Mouse (Mus musculus) urinary bladder, postnatal 25 days (tissue): ENCODE measurements around the gene Gm6525.
A peak's percentile ranks its signal among the peaks of the same experiment; 100 is the strongest.

Experiments used
- DNase-seq: peaks from one replicate; pipeline ENCODE4 v3.0.0; 2022; ENCODE audit warnings: low spot score

The Gm6525 gene

DNA sequence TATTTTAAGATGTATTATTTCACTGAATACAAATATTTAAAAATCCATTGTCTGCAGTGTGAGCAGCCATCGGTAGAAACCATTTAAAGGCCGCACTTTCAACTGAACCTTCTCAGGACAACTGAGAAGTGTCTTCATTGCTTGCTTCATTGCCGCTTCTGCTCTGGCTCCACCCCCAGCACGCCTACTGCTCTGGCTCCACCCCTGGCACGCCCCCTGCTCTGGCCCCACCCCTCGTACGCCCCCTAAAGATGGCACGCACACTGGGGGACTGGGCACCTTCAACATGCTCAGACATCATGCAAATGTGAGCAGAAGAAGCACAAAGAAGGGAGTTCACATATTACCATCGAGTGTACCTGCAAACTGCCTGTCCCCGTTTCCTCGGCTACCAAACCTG lies 1.5 kb upstream of the Gm6525 start:
- no peak for DNase-seq

DNA sequence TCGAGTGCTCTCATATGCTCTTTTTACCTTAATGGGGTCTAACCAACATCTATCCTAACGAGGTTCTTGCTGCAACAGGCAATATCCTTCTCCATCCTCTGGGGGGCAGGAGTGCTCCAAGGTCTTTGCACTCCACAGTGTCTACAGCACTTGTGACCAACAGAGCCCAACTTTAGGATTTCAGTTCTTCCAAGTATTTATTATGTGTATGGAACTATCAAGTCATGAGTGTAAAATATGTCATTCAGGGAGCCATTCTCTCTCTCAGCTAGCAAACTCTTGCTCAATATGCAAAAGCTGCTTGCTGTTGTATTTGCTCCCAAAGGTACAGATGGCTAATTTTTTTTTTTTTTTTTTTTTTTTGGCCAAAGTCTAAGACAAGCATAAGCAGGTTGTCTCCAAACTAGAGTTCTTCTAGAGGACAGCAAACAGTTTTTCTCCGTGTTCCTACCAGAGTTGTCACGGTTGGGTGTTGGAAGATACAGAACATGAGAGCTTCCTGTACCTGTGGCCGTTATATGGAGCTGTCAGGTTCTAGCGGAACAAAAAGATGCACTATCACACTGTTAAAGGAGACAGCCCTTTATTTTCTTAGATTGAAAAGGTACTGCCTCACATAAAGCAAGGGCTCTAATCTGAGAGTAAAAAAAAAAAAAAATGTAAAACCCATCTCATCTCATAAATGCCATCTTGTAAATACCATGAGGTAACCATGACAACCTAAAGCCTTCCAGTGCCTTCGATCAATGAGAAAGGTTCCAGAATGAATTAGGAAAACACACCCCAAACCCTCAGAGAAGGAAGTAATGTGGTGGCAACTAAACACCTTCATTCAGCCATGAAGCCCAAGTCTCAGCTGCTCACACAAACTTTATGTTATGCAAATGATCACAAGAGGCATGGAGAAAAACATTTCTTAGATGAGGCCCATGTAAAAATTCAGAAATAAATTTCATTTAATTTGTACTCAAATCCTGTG lies 1.7 kb downstream of the Gm6525 start:
- peak; percentile 72 for DNase-seq

GRCm38 (mm10) chr3:84177834-84178233 lies 3.9 kb downstream of the Gm6525 start:
- no peak for DNase-seq

- no peak for DNase-seq
Observed at GRCm38 (mm10) chr3:84180304-84180703, 6.4 kb downstream of the Gm6525 start.

GRCm38 (mm10) chr3:84181102-84181501 lies 7.2 kb downstream of the Gm6525 start:
- no peak for DNase-seq

DNA sequence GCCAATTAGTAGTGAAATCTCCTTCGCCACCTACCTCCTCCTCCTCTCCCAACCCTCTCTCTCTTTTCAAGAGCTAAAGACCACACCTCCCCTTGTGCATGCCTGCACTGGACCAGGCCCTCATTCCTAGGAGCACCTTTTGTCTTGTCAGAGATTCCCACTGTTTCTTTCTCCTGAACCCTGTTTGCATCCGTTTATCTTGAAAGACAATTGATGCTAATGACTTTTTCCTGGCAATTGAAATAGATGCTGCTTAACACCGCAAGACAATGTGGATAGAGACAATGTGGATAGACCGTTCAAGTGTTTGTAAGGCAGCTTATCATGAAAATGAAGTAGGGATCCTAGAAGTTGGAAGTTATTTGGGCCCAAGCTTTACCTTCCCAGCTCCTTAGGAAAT lies 7.8 kb downstream of the Gm6525 start:
- no peak for DNase-seq

GRCm38 (mm10) chr3:84189629-84190173 lies 15.8 kb downstream of the Gm6525 start:
- no peak for DNase-seq

GRCm38 (mm10) chr3:84190513-84191061 lies 16.7 kb downstream of the Gm6525 start:
- peak; percentile 19 for DNase-seq

- peak; percentile 23 for DNase-seq
Observed at GRCm38 (mm10) chr3:84191141-84191881, 17.4 kb downstream of the Gm6525 start.

DNA sequence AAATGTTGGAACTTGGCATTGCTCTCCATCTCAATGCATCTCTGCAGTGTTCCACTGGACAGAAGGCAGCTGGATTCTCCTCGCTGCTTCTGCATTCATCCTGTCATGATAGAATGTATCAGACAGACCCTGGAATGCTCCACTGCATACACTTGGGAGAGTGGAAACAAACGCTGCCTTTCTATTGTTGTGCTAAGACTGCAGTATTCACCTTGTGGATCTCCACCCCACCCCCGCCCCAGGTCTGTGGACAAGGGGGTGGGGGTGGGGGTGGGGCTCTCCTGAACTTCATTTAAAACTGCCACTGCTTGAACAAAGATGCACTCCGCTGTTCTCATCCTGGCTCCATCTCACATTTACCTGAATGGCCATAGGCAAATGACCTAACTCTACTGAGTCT lies 20.0 kb downstream of the Gm6525 start:
- no peak for DNase-seq

- DNase-seq = no peak
Observed at GRCm38 (mm10) chr3:84198229-84198628, 24.3 kb downstream of the Gm6525 start.

GRCm38 (mm10) chr3:84199516-84199915 lies 25.6 kb downstream of the Gm6525 start:
- DNase-seq = no peak

- no peak for DNase-seq
Observed at GRCm38 (mm10) chr3:84200559-84201420, 26.9 kb downstream of the Gm6525 start.

DNA sequence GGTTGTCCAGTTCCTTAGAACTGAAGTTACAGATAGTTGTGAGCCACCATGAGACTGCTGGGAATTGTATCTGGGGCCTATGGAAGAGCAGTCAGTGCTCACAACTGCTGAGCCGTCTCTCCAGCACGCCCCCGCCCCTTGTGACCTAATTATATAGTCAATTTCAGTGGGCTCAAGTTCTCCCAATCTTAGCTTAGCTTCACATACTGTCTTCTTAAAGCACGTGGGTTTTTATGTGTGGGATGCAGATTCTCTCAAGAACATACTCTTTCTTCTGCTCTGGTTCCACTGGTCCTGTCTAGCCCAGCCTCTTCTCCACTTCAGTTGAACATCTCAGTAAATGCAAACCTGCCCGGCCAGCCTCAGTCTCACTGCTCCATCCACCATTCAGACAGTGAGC lies 30.7 kb downstream of the Gm6525 start:
- DNase-seq = no peak

DNA sequence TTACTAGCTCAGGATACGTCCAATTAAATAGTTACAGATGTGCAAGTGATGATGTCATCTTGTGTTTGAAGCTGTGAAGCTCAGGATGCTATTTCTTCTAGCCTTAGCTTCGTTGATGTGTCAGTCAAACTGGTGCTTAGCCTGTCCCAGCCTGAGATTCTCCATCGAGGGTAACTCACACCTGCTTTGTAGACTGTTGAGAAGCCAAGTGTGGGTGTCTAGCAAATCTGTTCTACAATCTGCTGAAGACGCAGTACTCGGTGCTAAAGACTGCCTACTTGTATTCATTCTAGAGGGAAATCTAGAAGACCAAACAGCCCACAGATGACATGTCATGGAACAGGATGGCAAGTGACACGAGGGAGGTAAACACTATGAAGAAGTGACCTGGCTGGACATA lies 31.7 kb downstream of the Gm6525 start:
- no peak for DNase-seq

- DNase-seq = no peak
Observed at GRCm38 (mm10) chr3:84206106-84206505, 32.2 kb downstream of the Gm6525 start.

- DNase-seq = no peak
Observed at GRCm38 (mm10) chr3:84207366-84207765, 33.5 kb downstream of the Gm6525 start.

DNA sequence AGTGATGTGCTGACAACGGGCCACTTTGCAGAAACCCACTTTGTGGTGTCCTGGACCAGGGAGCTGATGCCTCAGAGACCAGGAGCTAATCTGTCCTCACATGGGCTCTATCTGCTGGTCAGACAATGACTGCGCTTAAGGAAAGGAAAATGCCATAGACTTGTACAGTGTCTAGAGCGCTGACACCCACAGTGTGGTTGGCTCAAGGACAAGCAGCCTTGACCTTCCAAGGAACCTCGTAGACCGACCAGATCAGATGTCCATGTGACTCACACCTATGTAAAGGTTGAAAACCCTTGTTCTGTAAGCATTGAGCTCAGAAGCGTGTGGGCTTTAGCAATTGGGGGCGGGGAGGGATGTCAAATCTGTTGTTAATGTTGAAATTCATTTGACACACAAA lies 34.6 kb downstream of the Gm6525 start:
- no peak for DNase-seq

DNA sequence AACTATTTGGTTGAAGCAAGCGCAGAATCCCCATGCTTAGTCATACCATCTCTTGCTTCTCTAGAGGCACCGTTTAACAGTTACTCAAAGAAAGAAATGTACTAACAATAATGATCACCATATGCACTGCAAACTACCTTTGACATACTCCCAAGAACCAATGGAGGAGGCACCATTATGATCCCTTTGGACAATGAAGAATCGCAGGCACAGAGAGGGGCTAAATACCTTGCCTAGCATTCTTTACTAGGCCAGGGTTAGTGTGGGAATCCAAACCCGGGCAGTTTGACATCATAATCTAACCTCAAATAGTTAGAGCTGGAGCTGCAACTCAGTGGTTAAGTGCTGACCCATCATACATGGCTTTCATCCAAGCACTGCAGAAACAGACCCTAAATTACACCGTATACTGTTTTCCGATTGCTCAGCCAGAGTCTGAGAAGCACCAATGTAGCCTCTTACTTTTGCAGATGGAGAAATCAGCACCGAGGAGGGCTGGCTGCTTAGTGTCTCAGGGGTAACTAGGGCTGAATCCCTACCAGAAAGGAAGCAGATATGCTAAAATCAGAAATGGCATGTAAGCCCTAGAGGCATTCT lies 35.1 kb downstream of the Gm6525 start:
- no peak for DNase-seq

- DNase-seq = no peak
Observed at GRCm38 (mm10) chr3:84211340-84211875, 37.5 kb downstream of the Gm6525 start.

DNA sequence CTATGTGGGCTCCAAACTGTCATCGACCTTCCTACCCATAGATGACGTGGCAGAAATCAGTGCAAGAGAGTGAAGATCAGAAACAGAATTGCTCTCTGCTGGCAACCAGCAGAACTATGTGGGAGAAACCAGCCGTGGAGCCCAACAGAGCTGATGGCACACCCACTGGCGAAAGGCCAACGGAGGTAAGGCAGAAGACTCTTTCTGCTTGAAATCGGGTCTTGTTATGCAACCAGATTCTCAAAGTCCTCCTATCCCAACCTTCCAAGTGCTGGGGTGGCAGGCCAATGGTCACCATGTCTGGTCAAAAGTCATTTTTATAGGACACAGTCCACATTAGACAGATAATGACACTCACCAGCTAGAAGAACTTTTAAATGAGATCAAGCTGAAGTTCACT lies 40.6 kb downstream of the Gm6525 start:
- no peak for DNase-seq
